Mouse (Mus musculus) stomach, postnatal 0 days (tissue): ENCODE results near the gene Tmem151b.

ENCODE experiments used
- CTCF ChIP-seq: IDR thresholded peaks from 2 replicates; pipeline ENCODE4 v1.5.1; 2016; ENCODE audit warnings: antibody characterized with exemption, low read depth, mild to moderate bottlenecking, moderate library complexity
- EP300 ChIP-seq: optimal IDR thresholded peaks from 2 replicates; pipeline ENCODE3; 2016; ENCODE audit warnings: antibody characterized with exemption

DNA sequence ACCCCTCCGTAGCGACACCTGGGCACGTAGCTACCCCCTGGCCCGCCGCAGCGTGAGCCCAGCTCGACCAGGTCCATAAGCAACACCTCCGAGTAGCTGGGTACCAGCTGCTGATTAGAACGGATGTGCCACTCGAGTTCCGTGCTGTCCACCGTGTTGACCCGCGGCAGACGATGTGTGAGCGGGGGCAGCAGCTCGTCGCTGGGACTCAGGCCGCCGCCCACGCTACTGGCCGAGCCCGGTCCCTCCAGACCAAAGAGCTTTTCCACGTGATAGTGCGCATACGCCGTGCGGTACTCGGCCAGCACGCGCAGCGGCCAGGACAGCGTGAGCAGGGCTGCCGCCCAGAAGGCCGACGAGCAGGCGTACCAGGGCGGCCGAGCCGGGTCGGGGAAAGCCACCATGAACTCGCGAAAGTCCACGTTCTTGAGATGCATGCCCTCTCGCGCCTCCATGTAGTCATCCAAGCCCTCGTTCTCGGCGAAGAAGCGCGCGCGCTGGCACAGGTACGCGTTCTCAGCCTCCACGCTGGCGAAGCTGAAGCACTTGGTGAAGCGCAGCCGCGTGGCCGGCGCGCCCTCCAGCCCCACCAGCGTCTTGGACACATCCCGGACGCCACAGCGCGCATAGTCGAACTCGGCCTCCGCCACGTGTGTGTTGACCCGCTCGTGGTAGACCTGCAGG is 4.1 kb downstream of the Tmem151b start:
- TF ChIP-seq EP300 (no peak), CTCF (no peak)
